Mouse (Mus musculus) adrenal gland (tissue): ENCODE data around the gene Cdx2.

Source experiments
- intact Hi-C: fragments of 180-260 bp; cut with DNase I; formaldehyde crosslinking; loops from one replicate; pipeline ENCODE4 v1.15.1; 2025

Cdx2 gene

GRCm38 (mm10) chr5:147293127-147293910 is 13.8 kb downstream of the Cdx2 start:
- intact Hi-C loops = no loop called here

GRCm38 (mm10) chr5:147292506-147293120 is 14.5 kb downstream of the Cdx2 start:
- intact Hi-C loops = no loop called here

- intact Hi-C loops = no loop called here
Observed at GRCm38 (mm10) chr5:147291764-147292505, 15.1 kb downstream of the Cdx2 start.

GRCm38 (mm10) chr5:147284365-147284764 is 22.7 kb downstream of the Cdx2 start:
- intact Hi-C loops = no loop called here

- intact Hi-C loops = no loop called here
Observed at GRCm38 (mm10) chr5:147277547-147277925, 29.5 kb downstream of the Cdx2 start.

- intact Hi-C loops = no loop called here
Observed at GRCm38 (mm10) chr5:147276701-147277546, 30.1 kb downstream of the Cdx2 start.

- intact Hi-C loops = no loop called here
Observed at GRCm38 (mm10) chr5:147275761-147276160, 31.3 kb downstream of the Cdx2 start.

GRCm38 (mm10) chr5:147274174-147275141 is 32.6 kb downstream of the Cdx2 start:
- intact Hi-C loops = no loop called here

GRCm38 (mm10) chr5:147272808-147273345 is 34.2 kb downstream of the Cdx2 start:
- intact Hi-C loops = no loop called here

- intact Hi-C loops = no loop called here
Observed at GRCm38 (mm10) chr5:147272046-147272807, 34.8 kb downstream of the Cdx2 start.

- intact Hi-C loops = no loop called here
Observed at GRCm38 (mm10) chr5:147270673-147271655, 36.1 kb downstream of the Cdx2 start.

GRCm38 (mm10) chr5:147269926-147270672 is 37.0 kb downstream of the Cdx2 start, which contains the start of gene Pdx1:
Pdx1 (plus strand) TSS chr5:147269959.
- intact Hi-C loops = no loop called here

GRCm38 (mm10) chr5:147269371-147269770 is 37.7 kb downstream of the Cdx2 start:
- intact Hi-C loops = no loop called here

GRCm38 (mm10) chr5:147268728-147269127 is 38.3 kb downstream of the Cdx2 start:
- intact Hi-C loops = no loop called here

GRCm38 (mm10) chr5:147267434-147267833 is 39.6 kb downstream of the Cdx2 start:
- intact Hi-C loops = no loop called here

- intact Hi-C loops = no loop called here
Observed at GRCm38 (mm10) chr5:147263945-147264344, 43.1 kb downstream of the Cdx2 start.
